Mouse (Mus musculus) gastrocnemius, adult 8-10 months (tissue): ENCODE measurements at regions not wholly inside any gene's neighbourhood (a gene's known extent, or its start where the extent isn't known, plus 50 kb on each side); places are given as distances from the start of the nearest gene placed in this dataset.
A peak's percentile ranks its signal among the peaks of the same experiment; 100 is the strongest.

ENCODE experiments used
- DNase-seq, 2 experiments: peaks; one replicate each; pipeline ENCODE4 v3.0.0; 2022; ENCODE audit warnings: low spot score in 2 of 2

DNA sequence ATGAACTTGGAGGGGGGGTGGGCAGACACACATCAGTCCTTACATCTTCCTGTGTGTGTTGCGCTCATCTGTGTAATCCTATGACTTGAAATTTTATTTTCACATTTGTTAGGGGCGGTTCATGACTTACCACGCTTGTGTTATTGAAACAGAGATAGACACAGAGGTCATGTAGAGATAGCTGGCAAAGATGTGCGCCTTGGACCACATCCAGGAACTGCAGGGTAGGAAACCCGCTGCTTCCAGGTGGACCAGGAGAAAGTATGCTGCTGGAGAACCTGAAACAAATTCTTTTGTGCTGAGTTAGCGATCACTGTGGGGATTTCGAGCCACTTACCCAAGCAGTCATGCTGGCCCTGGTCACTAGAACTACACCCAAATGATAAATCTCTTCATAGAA is 89.1 kb downstream of the Kcnj2 start:
- DNase-seq, result no peak

DNA sequence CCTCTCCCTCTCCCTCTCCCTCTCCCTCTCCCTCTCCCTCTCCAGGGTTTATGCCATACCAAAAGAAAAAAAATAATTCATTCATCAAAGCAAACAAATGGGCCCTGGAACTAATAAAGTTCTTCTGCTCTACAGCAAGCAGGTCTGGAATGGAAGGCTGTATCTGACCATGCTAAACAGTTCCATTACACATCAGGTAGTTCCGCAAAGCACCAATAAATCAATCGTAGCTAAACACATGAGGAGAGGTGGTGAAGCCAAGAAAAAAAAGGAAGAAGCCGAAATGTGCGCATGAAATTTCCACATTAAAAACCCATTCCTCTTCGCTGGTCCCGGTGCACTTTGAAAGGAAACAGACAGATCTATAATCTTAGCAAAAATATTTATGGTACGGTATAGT is 89.8 kb downstream of the Kcnj2 start:
- DNase-seq, result no peak

DNA sequence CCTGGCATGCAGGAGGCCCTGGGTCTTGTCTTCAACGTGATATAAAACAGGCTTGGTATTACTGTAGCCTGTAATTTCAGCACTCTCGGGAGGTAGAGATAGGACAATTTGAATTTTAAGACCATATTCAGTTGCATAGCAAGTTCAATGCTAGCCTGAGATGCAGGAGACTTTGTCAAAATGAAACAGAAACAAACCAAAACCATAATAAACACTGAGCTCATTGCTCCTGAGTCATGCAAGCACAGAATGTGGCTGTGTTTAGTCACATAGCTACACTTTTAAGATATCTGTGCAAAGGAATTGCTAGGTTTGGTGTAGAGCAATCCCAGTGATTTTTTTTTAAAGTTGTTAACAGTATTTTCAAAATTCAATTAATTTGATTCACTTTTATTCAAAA is 93.3 kb downstream of the Kcnj2 start:
- no peak for DNase-seq

DNA sequence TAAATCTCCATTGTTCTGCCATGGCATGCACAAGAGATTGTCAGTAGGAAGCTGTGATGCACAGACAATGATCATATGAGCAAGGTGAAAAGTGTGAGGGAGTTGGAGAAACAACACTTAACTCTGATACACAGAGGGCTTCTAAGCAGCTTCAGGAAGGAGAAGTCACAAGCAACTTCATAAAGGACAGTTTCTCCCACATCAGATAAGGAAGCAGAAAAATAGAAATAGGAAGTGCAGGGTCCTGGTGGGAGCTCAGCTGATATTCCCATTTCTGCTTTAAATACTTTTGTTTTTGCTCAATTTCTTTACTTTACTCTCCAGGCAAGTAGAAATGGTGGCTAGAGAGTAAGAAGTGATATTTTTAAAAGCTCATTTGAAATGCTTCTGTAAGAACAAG is 98.9 kb downstream of the Kcnj2 start:
- DNase-seq, result no peak

DNA sequence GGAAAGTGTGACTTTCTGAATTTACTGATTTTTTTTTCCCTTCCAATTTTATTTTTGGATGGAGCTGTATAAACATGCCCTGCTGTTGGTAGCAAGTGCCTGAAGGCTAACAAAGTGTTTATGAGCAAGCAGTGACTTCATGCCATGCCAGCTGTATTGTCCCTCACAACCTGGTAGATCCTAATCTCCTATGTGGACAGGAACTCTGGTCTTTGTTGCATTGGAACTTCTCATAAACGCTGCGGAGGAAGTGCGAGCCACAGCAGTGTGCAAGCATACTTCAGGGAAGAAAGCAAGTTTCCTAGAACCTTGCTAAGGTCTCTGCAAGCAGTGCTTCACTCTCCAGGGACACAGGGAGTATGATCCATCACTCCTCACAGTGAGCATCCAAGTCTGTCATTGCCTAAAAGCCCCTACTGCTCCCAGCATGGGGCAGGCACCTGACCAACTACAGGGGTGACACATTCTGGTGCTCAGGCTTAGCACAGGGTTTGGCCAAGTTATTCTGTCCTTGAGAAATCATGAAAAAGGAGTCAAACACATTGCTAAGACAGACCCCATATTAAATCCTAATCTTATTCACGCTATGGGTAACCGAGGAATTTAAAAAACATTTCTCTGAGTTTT is 104.3 kb downstream of the Kcnj2 start:
- DNase-seq, result no peak

DNA sequence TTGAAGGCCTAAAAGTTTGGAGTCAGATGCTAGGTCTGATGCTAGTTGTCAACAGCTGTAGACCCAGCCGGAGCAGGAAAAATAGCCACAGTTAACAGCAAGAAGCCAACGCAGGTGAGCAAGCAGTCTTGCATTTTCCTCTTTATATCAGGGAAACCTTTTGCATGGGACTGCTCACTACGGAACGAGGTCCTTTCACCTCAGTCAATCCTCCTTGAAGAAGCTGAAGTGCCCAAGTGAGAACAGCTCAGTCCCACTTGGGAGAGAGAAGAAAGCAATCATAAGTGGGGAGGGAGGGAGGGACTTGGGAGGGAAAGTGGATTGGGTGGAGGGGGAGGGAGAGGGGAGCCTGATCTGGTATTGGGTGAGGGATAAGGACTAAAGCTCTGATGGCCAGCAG is 107.6 kb downstream of the Kcnj2 start:
- DNase-seq, result no peak

DNA sequence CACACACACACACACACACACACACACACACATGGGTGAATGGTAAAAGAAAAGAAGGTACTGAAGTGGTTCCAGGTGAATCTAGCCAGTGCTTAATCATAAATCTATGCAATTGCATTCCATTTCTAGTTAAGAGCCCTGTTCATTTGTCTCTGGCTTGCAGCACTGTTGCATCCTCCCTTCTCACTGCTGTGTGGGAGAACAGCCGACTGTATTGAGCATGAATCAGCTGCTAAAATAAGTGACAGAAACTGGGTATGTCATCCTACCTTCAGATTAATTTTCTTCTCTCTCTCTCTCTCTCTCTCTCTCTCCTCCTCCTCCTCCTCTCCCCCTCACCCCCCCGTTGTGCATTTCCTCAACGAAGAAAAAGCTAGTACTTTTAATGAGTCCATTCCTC is 109.6 kb downstream of the Kcnj2 start:
- DNase-seq, result no peak

DNA sequence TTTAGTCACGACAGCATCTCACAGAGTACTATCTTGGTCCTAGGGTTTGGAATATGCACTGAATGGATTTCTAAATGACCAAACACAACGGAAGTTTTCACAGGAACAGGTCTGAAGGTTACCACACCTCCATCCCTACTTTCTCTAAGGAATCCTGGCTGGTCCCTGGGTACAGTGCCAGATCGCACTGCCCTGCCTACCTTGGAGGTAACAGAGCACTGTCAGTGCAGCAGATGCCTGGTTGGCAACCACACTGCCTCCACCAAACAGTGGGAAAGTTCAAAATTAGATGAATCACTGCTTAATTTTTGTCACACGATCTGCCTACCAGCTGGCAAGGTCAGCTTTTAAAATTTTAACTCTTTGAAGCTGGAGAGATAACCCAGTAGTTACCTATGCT is 111.6 kb downstream of the Kcnj2 start:
- DNase-seq, result no peak

DNA sequence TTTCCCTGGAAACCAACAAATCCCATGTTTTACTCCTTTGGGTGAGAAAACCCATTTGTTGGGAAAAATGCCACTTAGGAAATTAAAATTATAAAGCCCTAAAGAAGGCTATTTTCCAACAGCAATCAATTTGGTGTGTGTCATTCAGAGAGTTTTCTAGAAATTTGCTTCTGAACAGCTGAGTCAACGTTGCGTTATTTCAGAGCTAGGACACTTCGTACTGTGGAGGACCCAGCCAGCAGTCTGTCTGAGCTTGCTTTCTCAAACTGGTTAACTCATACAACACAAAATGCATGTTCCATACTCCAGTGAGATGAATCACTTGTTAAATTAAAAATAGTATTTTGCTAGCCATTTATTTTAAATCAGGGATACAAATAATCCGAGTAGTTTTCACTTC is 131.5 kb downstream of the Kcnj2 start:
- DNase-seq, result no peak

DNA sequence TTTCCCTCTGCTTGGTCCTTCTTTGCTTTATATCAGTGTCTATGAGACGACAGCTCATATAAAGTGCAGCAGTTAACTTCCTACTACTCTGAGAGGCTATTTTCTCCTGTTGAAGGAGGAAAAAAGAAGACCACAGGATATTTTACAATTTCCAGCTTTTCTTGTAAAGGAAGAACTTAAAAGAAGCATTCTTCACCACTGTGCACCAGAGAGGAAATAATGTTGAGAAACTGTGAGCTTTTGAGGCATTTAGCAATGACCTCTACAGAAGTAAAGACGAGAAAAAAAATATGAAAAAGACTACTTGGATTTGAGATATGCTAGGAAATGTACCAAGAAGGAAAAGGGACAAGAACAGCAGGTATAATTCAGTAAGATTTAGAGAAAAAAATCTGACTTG is 134.5 kb downstream of the Kcnj2 start:
- DNase-seq, result no peak

DNA sequence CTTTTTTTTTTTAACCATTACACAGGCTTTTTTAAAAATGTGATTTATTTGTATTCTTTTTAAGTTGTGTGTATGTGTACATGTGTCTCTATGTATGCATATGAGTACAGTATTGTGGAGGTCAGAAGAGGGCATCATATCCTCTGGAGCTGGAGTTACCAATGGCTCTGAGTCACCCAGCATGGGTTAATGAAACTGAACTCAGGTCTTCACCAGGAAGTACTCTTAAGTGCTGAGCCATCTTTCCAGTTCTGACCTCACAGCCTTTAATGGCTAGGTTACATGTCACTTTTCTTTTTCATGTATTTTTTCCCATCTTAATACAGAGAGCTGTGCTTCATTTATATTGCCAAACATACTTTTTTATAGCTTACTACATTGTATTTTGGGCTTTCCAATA is 136.8 kb downstream of the Kcnj2 start:
- DNase-seq, result no peak

DNA sequence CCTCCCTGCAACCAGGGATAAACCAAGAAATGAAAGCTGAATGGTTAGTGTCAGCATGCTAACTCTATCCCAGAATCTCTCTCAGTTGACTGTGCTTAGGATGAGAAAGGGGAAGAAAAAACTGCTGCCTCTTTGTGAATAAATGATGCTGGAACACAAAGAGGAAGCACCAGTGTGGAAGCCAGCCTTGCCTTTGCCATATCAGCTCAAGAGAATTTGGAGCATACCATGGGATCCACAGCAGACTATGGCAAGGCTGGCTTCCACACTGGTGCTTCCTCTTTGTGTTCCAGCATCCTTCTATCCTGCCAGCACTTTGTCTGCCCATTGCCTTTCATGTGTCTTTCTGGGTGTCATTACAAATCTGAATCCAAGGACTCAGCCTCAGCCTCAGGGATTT is 144.6 kb downstream of the Kcnj2 start:
- no peak for DNase-seq

DNA sequence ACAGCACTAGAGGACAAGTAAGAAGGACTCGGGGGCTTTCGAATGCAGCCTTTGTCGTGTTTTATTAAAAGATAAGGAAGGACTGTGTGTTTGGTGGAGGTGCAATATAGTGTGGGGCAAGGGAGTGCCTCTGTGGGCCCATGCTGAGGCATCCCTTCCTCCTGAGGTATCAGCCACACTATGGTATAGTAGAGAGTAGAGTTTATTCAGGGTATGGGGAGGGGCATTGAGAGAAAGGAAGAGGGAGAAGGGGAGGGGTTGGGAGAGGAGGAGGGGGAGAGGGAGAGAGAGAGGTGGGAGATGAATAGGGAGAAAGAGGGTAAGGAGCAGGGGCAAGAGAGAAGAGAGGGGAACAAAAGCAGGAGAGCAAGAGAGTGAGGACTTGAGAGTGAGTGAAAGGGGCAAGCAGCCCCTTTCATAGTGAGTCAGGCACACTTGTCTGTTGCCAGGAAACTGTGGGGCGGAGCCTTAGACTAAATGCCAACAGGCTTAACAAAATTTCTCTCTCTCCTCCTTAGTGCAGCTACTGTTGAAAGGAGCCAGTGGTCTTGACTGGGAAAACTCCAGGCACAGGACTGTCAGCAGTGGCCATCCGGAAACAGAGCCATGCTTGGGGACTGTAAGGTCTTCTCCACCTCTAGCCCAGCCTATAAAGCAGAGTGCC is 146.2 kb downstream of the Kcnj2 start:
- no peak for DNase-seq

DNA sequence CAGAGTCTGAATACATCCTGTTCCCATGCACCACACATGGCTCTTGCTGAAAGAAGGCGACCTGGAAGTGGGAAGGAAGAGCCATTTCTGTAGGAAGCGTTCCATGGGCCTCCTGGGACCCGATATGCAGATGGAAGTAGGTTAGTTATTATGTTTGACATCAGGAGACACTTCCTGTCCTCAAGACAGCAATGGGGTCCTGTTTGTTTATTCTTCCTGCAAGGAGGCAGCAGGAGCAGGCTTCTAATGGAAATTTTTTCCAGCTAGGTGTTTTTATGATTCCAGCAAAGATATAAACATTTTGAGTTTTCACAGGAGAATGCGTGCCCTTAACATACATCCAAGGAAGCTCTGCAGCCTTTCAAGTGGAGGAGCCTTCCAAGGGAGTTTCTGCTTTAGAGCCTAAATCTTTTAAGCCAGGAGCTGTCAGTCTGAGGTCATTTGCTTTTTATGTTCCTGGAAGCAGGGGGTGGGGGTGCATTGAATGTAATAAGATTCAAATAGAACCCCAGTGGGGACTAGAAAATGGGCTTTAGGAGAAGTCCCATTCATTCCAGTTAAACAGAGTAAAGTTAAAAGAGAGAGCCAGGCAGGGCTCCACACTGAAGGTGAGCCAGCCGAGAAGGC is 146.9 kb downstream of the Kcnj2 start:
- DNase-seq, result no peak

DNA sequence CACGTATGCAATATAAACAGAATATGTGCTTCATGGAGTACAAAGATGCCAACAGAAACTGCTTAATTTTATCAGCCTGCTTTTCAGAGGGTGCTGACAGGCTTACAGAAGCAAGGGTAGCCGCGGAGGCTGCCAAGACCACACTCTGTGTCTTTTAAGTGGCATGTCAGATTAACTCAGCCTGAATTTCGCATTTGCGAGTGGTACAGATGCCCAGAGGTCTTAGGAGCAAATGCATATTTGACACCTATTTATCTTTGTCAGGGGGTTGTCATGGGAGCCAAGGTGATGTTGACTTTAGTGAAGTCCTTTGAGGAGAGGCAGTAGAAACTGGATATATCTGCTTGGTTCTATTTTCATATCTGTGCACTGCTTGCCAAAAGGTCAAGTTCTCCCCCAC is 149.0 kb downstream of the Kcnj2 start:
- DNase-seq, result peak in 1 of 2 experiments; percentile 27

DNA sequence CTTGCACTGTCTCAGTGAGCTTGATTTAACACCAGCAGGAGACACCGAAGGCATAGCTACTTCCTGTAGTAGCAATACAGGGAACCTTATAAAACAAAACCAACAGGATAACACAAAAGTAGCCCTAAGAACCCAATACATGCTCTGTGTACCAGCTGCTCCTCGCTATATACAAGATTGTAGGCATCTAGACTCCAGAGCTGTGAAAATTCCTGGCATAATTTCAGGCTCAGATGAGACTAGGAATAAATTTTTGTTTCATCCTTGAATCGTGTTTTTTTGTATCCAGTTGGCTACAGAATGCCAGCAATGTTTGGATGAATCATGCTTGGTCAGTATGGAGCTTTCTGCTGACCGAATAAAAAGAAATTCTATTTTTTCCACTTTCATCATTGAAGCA is 157.9 kb downstream of the Kcnj2 start:
- no peak for DNase-seq

DNA sequence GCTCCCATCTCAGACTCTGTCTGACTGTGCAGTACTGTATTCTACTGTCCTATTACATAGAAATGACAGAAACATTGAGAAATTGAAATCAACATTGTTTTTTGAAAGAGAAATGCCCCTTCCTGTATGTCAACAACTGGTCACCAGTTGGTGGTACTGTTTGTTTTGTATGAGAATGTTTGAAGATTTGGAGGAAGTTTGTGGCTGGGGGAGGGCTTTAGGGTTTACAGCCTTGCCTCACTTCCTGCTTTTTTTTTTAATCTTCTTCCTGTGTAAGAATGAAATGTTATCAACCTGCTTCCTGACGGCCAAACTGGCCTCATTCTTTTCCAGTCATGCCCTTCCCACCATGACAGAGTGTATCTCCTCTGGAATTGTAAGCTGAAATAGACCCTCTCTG is 161.3 kb downstream of the Kcnj2 start:
- DNase-seq, result no peak

DNA sequence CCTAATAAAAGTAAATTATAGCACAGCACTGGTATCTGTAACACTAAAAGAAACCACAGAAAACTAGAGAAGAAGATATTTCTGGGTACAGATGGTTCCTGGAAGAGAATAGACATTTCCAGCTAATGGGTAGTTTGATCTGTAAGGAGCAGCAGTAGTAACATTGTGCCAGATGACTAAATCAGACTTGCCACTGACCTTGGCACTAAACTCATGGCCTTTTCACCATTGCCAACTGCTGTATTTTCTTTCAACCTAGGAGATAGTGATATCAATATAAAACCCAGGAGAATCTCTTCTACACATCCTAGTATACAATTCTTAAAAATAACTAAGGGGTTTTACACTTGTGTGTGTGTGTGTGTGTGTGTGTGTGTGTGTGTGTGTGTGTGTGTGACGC is 170.8 kb downstream of the Kcnj2 start:
- DNase-seq, result peak in 1 of 2 experiments; percentile 6

DNA sequence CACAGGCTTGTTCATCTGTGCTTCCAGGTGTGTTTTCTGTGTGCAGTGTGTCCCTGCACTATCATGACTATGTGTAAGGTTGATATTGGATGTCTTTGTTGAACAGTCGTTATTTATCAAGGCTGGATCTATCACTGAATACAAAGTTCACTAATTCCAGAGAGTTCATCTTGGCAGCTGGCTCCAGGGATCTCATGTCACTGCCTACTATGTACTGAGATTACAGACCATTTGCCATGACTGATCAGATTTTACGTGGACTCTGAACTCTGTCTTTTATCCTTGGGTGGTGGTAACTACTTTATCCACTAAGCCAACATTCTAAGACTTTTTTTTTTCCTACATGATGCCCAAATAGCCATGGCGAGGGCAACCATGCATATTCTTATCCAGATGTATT is 173.8 kb downstream of the Kcnj2 start:
- DNase-seq, result no peak

DNA sequence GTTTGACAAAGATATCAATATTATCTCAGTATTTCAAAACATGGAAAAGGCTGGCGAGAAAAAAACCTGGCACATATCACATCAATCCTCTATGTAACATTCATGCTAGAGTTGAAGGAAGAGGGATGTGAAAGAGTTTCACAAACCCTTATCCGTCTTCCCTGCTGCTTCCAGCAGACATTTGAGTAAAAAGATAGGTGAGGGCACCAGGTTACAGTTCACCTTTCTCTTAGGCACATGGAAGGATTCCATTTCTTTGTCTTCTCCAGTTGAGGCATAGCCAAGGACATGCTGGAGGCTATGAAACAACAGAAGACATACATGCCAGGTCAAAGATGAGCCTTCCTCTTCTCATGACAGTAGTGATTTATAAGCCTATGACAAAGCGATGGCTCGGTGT is 186.3 kb downstream of the Kcnj2 start:
- DNase-seq, result no peak

DNA sequence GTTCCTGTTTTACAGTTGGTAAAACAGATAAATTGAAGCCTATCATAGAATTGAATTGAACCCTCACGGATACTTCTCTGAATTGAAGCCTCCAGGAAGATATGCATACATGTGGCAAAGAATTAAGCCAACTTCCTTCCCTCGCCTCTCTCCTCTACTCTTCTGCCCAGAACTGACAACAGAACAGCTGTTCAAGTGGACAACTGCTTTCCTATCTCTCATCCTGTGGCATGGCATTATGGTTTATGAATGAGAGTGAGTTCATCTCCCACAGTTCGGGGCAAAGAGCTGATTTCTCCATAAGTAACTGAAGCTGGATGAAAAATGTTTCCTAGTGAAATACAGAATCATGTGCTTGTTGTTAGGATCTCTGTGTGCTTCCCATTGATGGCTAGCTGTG is 190.6 kb downstream of the Kcnj2 start:
- DNase-seq, result no peak

DNA sequence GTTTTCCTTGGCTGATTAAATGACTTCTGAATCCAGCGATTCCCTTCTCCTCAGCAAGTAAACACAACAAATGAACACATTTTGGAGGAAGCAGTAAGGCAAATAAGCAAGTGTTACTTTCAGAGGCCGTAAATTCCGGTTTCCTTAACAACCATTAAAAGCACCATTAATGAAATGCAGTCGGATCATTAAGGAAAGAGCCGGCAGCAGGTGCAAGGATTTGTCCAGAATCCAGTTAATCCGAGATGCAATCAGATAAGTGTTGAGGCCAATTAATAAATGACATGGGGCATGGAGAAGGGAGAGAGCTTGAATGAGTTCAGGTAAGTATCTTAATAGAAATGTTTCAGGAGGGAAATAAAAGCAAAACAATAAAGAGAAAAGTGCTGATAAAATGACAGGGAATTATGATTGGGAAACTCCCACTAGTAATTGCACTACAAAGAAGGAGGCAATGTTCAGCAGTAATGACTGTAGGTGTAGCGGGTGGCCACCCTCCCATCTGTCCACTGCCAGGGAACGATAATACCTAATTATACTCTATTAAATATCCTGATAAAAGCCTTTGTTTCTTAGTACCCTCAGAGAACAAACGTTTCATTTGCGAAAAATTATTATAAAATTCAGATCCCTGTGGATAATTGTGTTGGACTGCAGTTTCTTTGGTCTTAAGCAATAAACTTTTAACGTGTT is 194.9 kb downstream of the Kcnj2 start:
- no peak for DNase-seq

DNA sequence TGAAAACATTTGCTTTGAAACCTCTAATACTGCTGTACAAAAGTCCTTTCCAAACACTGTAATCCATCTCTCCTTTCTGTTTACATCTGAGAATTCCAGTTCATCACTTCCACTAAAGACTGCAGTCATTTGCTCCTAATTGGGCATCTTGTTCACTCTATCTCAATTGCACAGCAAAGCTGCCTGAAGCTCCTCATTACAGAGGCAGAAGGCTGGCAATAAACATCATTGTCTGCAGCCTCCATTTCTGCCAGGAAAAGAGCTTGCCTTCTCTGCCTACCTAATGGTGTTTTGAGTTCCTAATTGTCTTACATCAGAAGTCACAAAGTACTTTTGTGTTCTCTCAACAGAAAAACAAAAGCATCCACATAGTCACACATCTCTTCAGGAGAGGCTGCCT is 207.7 kb downstream of the Kcnj2 start:
- DNase-seq, result no peak
